Mouse (Mus musculus) ES-Bruce4 (cell line): ENCODE results near the gene Erp27.

Source experiments
- CTCF ChIP-seq: IDR thresholded peaks from one replicate; pipeline ENCODE4 v1.8.1; 2011; ENCODE audit warnings: low read depth, low read length
- EP300 ChIP-seq: IDR thresholded peaks from 2 replicates; pipeline ENCODE4 v1.6.1; 2011; ENCODE audit warnings: low read depth, low read length; ENCODE audit not compliant: insufficient read depth
- POLR2A ChIP-seq: IDR thresholded peaks from one replicate; pipeline ENCODE4 v1.8.1; 2011; ENCODE audit warnings: low read length; ENCODE audit not compliant: insufficient read depth

GRCm38 (mm10) chr6:136858420-136858819 lies 63.6 kb downstream of the Erp27 start:
- TF ChIP-seq CTCF = no peak
- TF ChIP-seq EP300 = no peak
- no peak for TF ChIP-seq POLR2A
